Mouse (Mus musculus) left cerebral cortex, adult 9 months (tissue): Measurements from ENCODE around the gene Vmn1r131.
"Not testable (repeated sequence)": the region's sequence is repeated elsewhere in the genome, so short reads cannot be mapped to it uniquely, and the experiment has no call there.

Experiments used
- DNase-seq, 2 experiments: peaks; one replicate each; pipeline ENCODE4 v3.0.0; 2022; ENCODE audit warnings: low spot score in 2 of 2

Gene Vmn1r131

GRCm38 (mm10) chr7:21545990-21546389, at the start of gene Vmn1r131:
Vmn1r131 (minus strand) TSS chr7:21546090.
- not testable (repeated sequence) for DNase-seq

GRCm38 (mm10) chr7:21511480-21511879, 34.4 kb downstream of the Vmn1r131 start, which contains the start of gene Vmn1r130:
Vmn1r130 (plus strand) TSS chr7:21511780.
- not testable (repeated sequence) for DNase-seq
